Mouse (Mus musculus) lung, postnatal 0 days (tissue): ENCODE measurements at regions not wholly inside any gene's neighbourhood (a gene's known extent, or its start where the extent isn't known, plus 50 kb on each side); places are given as distances from the start of the nearest gene placed in this dataset.

Experiments
- CTCF ChIP-seq: IDR thresholded peaks from 2 replicates; pipeline ENCODE4 v1.5.1; 2016; ENCODE audit warnings: antibody characterized with exemption, mild to moderate bottlenecking
- EP300 ChIP-seq: IDR thresholded peaks from 2 replicates; pipeline ENCODE4 v1.6.1; 2016; ENCODE audit warnings: antibody characterized with exemption, mild to moderate bottlenecking, control low read depth

GRCm38 (mm10) chr8:44689837-44690592, 245.2 kb upstream of the Fat1 start:
- TF ChIP-seq CTCF (no peak), EP300 (no peak)
